Mouse (Mus musculus) kidney, embryonic 14.5 days (tissue): Measurements from ENCODE around the gene Mtmr2. TPM values are rescaled to one million over a fixed set of nuclear protein-coding genes. Genes with fewer than 3 reads are reported as not detected.

Experiments
- ATAC-seq: fragments of 200-750 bp; cut with Nextera tagmentation; 2 replicates; pipeline ENCODE4 v1.8.0; 2017; ENCODE audit warnings: moderate number of reproducible peaks, mild to moderate bottlenecking, moderate TSS enrichment, moderate library complexity; ENCODE audit not compliant: low FRiP score, low TSS enrichment
- H3K27ac ChIP-seq: fragments of 300-500 bp; sonication (generic); 2 replicates; pipeline ENCODE4 v1.5.1; 2014; ENCODE audit warnings: low read depth, mild to moderate bottlenecking, low read length, moderate library complexity, mixed read lengths
- H3K27me3 ChIP-seq: fragments of 300-500 bp; sonication (generic); 2 replicates; pipeline ENCODE4 v1.6.1; 2014; ENCODE audit warnings: mild to moderate bottlenecking, low read length; ENCODE audit not compliant: control insufficient read depth, insufficient read depth
- H3K36me3 ChIP-seq: fragments of 300-500 bp; sonication (generic); 2 replicates; pipeline ENCODE4 v1.6.1; 2014; ENCODE audit warnings: low read length, mixed read lengths; ENCODE audit not compliant: control insufficient read depth, insufficient read depth
- H3K4me1 ChIP-seq: fragments of 300-500 bp; sonication (generic); 2 replicates; pipeline ENCODE4 v1.6.1; 2014; ENCODE audit warnings: low read length, mixed read lengths; ENCODE audit not compliant: control insufficient read depth, insufficient read depth
- H3K4me2 ChIP-seq: fragments of 300-500 bp; sonication (generic); replicated peaks from 2 replicates; pipeline ENCODE4 v1.6.1; 2014; ENCODE audit warnings: low read depth, mild to moderate bottlenecking, low read length
- H3K4me3 ChIP-seq: fragments of 300-500 bp; sonication (generic); 2 replicates; pipeline ENCODE4 v1.5.1; 2014; ENCODE audit warnings: mild to moderate bottlenecking, low read length
- H3K9ac ChIP-seq: fragments of 300-500 bp; sonication (generic); 2 replicates; pipeline ENCODE4 v1.6.1; 2014; ENCODE audit warnings: low read depth, mild to moderate bottlenecking, low read length, moderate library complexity
- H3K9me3 ChIP-seq: fragments of 300-500 bp; sonication (generic); 2 replicates; pipeline ENCODE4 v1.6.1; 2016; ENCODE audit warnings: low read length; ENCODE audit not compliant: control insufficient read depth
- WGBS: fragments of 180-500 bp; shearing (Covaris S2); extraction: QIAGEN DNeasy Blood & Tissue Kit; methylation state at CpG from one replicate; pipeline ENCODE4 v1.1.7; 2014; 5-methylcytosine and 5-hydroxymethylcytosine counted together
- polyA plus RNA-seq: library from polyadenylated mRNA; unstranded; fragments of >200 nt; fragmentation: Nextera tagmentation; extraction: Ambion mirVana; gene quantifications from 2 replicates; pipeline ENCODE4 v1.2.1, GENCODE M21; 2014

Gene Mtmr2
- polyA plus RNA-seq, 1 experiment from 2014 or later, result 98.9 TPM

DNA sequence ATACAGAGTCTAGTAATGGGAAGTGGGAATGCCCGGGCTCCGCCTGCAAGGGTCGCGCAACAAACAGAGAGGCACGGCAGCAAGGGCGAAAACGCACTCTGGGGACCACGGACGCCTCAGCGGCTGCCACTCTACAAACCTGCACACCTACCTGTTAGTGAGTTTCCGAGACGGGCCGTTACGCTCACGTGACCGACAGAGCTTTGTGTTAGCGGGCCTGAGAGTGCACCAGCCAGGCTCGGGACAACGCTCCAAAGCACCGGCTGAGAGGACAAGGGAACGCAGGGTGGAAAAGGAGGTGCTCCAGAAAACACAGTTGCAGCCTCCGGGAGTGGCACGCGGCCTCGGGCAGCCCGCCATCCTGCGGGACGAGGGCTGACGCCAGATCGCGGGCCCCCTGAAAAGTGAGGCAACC is 78.2 kb downstream of the Mtmr2 start:
- Histone ChIP-seq H3K4me2 (peak overlapping the region; percentile 69), H3K9ac (peak overlapping the region; percentile 84), H3K4me1 (peaks cover 12% of the 10 kb centered on the region; the same call in 1 of the 2 replicates), H3K9me3 (no peaks in the 10 kb centered on the region), H3K27me3 (no peaks in the 10 kb centered on the region), H3K36me3 (peaks cover 16% of the 10 kb centered on the region), H3K27ac (peak overlapping the region; percentile 99), H3K4me3 (peak overlapping the region; percentile 56)
- under 1% methylated on average over 31 of the region's 31 CpGs for WGBS
- peak; percentile 26 for ATAC-seq

DNA sequence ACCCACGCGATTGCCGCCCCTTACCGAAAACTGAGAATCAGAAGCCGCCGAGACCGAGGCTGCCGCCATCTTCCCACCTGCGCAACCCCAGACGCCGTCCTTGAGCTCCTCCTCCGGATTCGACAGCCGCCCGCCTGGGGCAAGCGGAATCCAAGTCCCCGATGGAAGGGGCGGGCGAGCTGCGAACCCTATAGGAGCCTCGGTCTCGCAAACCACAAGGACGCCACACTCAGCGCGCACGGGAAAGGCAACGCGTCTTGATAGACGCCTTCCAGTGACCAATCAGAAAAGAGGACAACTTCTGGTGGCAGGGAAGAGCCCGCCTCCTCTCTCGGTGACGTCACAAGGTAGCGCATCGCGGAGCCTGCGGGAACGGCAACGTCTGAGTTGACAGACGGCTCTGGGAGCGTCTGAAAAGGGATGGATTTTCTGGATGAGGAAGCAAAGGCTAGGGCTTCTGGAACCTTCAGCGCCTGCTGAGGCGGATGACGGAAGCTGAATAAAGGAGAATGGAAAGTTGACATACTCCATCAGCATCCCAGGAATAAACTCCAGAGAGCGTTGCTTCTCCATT is 78.7 kb downstream of the Mtmr2 start, which contains the start of gene Cep57:
Gene Cep57, minus strand, starts transcription at position 276 of the 574 bp plus-strand sequence.
- H3K36me3 ChIP-seq, result peaks cover 21% of the 10 kb centered on the region
- peak; percentile 91 for ATAC-seq
- H3K9me3 ChIP-seq, result no peaks in the 10 kb centered on the region
- peak within 1 kb of the TSS; percentile 69 for H3K4me2 ChIP-seq
- peak within 1 kb of the TSS; percentile 91 for H3K9ac ChIP-seq
- H3K4me3 ChIP-seq, result peak within 1 kb of the TSS; percentile 56
- peak within 1 kb of the TSS; percentile 99 for H3K27ac ChIP-seq
- peaks cover 12% of the 10 kb centered on the region; the same call in 1 of the 2 replicates for H3K4me1 ChIP-seq
- 1% methylated on average over 44 of the region's 44 CpGs for WGBS
- no peaks in the 10 kb centered on the region for H3K27me3 ChIP-seq

DNA sequence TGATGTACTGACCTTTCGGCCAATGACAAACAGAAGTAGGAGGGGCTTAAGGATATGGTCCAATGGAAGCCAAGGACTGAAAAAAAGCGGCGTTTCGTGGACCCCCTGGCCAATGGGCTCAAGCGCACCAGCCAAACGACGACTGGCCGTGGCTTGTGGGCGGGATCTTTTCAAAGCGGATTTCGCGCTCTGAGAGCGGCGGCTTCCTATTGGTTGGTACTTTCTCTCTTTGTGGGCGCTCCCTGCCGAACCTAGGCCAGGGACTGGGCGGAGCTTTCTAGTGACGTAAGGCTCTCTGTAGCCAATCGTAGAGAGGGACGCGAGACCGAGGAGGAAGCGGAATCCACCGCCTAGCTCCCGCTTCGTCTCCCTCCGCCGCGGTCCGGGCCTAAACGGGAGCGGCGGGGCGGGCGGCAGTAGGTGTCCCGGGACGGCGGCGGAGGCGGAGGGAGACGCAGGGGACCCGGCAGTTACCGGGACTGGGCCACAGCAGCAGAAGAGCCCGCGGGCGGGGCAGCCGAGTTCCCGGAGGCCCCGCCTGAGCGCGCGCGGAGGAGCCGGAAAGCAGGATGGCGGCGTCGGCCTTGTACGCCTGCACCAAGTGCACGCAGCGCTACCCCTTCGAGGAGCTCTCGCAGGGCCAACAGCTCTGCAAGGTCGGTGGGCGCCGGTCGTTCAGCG is 79.3 kb downstream of the Mtmr2 start, which contains the start of gene Fam76b:
Gene Fam76b, plus strand, starts transcription at position 311 of the 681 bp plus-strand sequence.
- peak within 1 kb of the TSS; percentile 56 for H3K4me3 ChIP-seq
- peaks cover 12% of the 10 kb centered on the region; the same call in 1 of the 2 replicates for H3K4me1 ChIP-seq
- no peaks in the 10 kb centered on the region for H3K9me3 ChIP-seq
- peak within 1 kb of the TSS; percentile 69 for H3K4me2 ChIP-seq
- no peaks in the 10 kb centered on the region for H3K27me3 ChIP-seq
- peak; percentile 93 for ATAC-seq
- peaks cover 27% of the 10 kb centered on the region for H3K36me3 ChIP-seq
- H3K27ac ChIP-seq, result peak within 1 kb of the TSS; percentile 99
- H3K9ac ChIP-seq, result peak within 1 kb of the TSS; percentile 91
- WGBS, result under 1% methylated on average over 61 of the region's 67 CpGs

DNA sequence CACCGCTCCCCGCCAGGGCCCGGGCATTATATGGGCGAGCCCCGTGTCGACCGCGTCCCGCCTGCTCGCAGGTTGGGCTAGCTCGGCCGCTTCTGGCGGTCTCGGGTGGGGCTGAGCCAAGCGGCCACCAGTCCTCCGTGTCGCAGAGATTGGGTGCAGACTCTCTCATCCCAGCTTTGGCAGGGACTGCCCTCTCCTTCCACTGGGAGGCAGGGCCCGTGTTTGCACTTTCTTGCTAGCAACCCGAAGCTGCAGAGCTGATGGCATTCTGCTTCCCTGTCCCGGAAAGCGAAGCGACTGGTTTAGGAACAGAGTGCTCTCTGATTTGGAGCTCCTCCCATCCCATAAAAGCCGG is 79.9 kb downstream of the Mtmr2 start:
- Histone ChIP-seq H3K36me3 (peaks cover 32% of the 10 kb centered on the region), H3K9me3 (no peaks in the 10 kb centered on the region), H3K4me3 (peak overlapping the region; percentile 56), H3K9ac (peak overlapping the region; percentile 91), H3K27me3 (no peaks in the 10 kb centered on the region), H3K4me2 (peak overlapping the region; percentile 57), H3K4me1 (peaks cover 12% of the 10 kb centered on the region; the same call in 1 of the 2 replicates), H3K27ac (peak overlapping the region; percentile 96)
- WGBS, result 0% methylated on average over 23 of the region's 23 CpGs
- peak; percentile 41; the same call in 1 of the 2 replicates for ATAC-seq

DNA sequence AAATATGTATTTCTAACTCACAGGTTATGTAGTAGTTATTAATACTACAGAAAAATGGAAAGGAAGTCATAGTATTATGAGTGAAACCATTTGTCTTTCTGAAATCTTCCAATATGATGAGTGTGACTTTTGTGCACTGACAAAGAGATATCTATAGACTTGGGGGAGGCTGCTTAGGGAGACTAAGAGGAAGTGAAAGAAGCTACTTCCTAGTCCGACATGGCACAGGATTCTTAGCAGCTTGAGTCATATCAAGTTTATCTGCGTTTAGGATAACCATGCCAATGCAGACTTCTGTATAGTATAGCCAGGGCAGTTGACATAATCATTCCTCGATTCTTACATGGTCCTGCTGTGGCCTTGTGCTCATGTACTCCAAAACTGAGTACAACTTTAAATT is 87.0 kb downstream of the Mtmr2 start:
- Histone ChIP-seq H3K27me3 (no peaks in the 10 kb centered on the region), H3K9me3 (no peaks in the 10 kb centered on the region), H3K4me2 (no peak overlapping the region), H3K4me1 (no peaks in the 10 kb centered on the region), H3K4me3 (no peak overlapping the region), H3K36me3 (peaks cover 91% of the 10 kb centered on the region), H3K9ac (no peak overlapping the region), H3K27ac (no peak overlapping the region)
- 92% methylated on average over 3 of the region's 3 CpGs for WGBS
- ATAC-seq, result no peak

DNA sequence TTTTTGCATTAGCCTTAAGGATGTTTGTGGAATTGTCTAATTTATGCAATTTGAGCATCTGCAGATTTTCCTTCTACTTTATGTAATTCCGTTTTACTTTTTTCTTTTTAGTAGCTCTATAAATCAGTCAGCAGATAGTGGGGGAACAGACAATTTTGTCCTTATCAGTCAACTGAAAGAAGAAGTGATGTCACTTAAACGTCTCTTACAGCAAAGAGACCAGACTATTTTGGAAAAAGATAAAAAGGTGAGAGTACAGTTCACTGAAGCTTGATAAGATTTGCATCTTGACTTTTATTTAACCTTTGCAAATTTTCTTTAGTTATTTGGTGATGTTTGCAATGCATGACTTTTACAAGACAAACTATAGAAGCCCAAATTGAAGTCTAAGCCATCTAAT is 88.5 kb downstream of the Mtmr2 start:
- H3K4me2 ChIP-seq, result no peak overlapping the region
- H3K27me3 ChIP-seq, result no peaks in the 10 kb centered on the region
- no peak overlapping the region for H3K9ac ChIP-seq
- H3K27ac ChIP-seq, result no peak overlapping the region
- peaks cover 92% of the 10 kb centered on the region for H3K36me3 ChIP-seq
- ATAC-seq, result no peak
- H3K9me3 ChIP-seq, result no peaks in the 10 kb centered on the region
- WGBS, result 73% methylated on average over 2 of the region's 2 CpGs
- H3K4me1 ChIP-seq, result no peaks in the 10 kb centered on the region
- no peak overlapping the region for H3K4me3 ChIP-seq

DNA sequence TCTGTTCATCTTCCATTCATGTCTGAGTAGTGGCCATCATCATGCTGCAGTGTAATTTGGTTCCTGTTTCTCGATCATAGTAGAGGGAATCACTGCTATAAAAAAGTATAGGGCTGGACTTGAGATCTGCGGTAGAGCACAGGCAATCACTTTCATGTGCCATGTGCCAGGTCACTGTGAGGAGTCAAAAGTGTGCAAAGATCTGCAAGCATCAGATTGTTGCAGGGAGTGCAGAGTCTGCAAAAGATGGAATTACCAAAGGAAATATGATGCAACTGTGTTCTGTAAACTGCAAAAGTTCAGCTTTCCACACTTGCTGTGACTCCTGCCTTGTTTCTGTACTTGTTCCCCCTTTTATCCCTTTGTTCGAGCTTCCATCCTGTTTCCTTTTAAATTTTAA is 99.4 kb downstream of the Mtmr2 start:
- H3K27me3 ChIP-seq, result no peaks in the 10 kb centered on the region
- 82% methylated on average over 3 of the region's 3 CpGs for WGBS
- no peak overlapping the region for H3K4me2 ChIP-seq
- no peak overlapping the region for H3K9ac ChIP-seq
- no peaks in the 10 kb centered on the region for H3K4me1 ChIP-seq
- H3K4me3 ChIP-seq, result no peak overlapping the region
- ATAC-seq, result no peak
- H3K27ac ChIP-seq, result no peak overlapping the region
- H3K9me3 ChIP-seq, result no peaks in the 10 kb centered on the region
- H3K36me3 ChIP-seq, result peaks cover 24% of the 10 kb centered on the region

DNA sequence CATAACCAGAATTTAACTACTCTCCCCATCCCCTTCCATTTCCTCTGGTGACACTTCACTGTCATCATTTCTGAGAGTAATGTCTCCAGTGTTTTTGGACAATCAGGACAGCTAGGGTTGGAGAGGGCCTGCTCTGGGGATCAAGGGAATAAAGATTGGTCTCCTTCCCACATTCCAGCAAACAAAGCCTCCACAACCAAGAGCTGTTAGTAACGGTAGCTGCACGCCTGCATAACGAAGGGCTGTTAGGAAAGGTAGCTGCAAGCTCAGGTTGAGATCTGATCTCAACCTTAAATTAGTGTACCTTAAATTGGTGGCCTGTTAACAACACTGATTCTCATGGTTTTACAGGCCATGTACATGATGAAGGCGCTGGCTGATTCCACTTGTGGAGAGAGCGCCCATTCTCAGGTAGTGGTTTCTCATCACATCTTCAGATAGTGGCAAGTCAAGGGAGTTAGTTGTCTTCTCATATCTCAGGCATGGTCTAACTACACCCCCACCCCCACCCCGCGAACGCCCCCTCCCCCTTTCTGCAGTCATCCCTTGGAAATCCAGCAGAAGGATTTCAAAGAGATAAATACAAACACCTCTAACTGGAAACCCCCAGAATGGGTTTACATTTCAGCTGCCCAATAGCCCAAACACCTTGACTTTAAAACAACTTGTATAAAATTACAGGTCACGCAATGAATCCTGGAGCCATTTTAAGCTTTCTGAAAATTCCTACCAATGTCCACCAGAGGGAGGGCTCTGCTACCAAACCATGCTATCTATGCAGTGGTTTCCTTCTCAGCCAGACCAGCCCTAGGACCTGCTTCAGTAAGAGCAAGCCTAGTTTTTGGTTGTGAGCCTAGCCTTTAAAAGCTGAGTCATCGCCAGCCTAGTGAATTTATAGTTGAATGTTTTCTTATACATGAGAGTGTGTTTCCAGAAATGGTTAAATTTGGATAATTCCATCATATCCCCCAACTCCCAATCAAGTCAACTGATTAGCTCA is 100.6 kb downstream of the Mtmr2 start:
- no peaks in the 10 kb centered on the region for H3K4me1 ChIP-seq
- 64% methylated on average over 10 of the region's 10 CpGs for WGBS
- H3K4me2 ChIP-seq, result no peak overlapping the region
- no peak overlapping the region for H3K9ac ChIP-seq
- peaks cover 17% of the 10 kb centered on the region; the same call in 1 of the 2 replicates for H3K36me3 ChIP-seq
- H3K4me3 ChIP-seq, result no peak overlapping the region
- no peaks in the 10 kb centered on the region for H3K27me3 ChIP-seq
- H3K27ac ChIP-seq, result no peak overlapping the region
- ATAC-seq, result 0 out of 2 replicates have a peak, but pooled peaks have one; percentile 59
- no peaks in the 10 kb centered on the region for H3K9me3 ChIP-seq
